Mouse (Mus musculus): ENCODE measurements around the gene Mtmr2. TPM values are rescaled to one million over a fixed set of nuclear protein-coding genes. Genes with fewer than 3 reads are reported as not detected.
"Not testable (repeated sequence)": the region's sequence is repeated elsewhere in the genome, so short reads cannot be mapped to it uniquely, and the experiment has no call there.

The Mtmr2 gene
- 69.4 and 75.4 TPM in 2 replicates for polyA plus RNA-seq (2016; fragmentation: Nextera tagmentation; extraction: Ambion mirVana)

DNA sequence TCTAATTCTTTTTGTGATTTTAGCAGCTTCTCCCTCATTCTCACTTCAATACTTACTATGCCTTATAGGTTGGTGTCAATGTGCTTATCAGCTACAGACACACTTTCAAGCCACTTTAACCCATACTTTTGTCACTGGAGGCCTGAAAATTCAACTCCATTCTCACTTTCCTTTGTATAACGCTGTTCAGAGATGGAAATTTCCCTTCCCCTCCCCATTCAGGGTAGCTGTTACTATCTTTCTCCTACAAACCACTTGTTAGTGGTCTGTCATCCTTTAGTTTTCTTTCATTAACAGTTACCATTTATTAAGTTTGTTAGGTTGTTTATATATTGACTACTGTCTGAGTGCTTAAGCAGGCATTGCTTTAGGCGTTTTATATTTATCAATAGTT, at the start of gene Mtmr2:
Gene Mtmr2, plus strand, starts transcription at position 7 of the 394 bp plus-strand sequence.
- H3K36me3 ChIP-seq = peaks cover 5% of the 10 kb centered on the region
- H3K4me1 ChIP-seq (replicated peaks) = peaks cover 16% of the 10 kb centered on the region
- H3K9me3 ChIP-seq = no peaks in the 10 kb centered on the region
- no peak for DNase-seq (ENCODE audit: low spot score)
- peak within 1 kb of the TSS; percentile 99 for H3K27ac ChIP-seq
- WGBS = 49% methylated on average over 2 of the region's 2 CpGs
- no peaks in the 10 kb centered on the region for H3K27me3 ChIP-seq (ENCODE audit: insufficient read depth, poor library complexity, severe bottlenecking)
- peak within 1 kb of the TSS; percentile 96 for H3K4me3 ChIP-seq

DNA sequence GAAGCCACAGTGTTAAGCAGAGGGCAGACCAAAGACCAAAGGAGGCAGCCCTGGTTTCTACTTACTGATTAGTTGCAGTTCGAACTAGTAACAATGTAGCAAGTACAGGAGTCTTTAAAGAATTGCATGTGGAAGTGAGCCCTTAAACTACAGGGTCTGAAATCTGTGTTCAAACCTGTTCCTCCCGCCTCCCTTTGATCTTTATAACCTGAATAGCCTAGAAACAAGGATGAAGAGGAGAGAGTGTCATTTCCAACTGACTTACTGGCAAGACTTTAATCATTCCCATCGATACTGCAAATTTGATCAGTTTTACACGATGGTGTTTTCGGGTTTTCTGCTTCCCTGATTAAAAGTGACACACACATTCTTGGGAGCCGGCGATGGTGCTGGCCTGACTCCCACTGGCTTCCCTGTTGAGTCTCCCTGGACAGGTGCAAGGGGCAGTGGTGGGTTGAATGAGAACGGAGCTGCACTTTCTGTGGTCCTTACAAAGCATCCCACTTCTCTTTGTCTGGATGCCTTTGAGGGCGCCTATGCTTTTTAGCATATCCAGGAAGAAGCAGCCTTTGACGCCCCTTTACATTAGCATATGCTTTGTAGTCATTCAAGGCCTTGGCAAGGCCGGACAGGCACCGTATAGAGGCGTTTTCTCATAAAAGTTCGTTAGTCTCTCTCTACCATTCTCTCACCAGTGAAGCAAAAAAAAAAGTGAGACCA, 49.0 kb upstream of the Mtmr2 start:
- DNase-seq (ENCODE audit: low spot score) = peak; percentile 60
- H3K27ac ChIP-seq = peak overlapping the region; percentile 90
- WGBS = 26% methylated on average over 14 of the region's 14 CpGs

DNA sequence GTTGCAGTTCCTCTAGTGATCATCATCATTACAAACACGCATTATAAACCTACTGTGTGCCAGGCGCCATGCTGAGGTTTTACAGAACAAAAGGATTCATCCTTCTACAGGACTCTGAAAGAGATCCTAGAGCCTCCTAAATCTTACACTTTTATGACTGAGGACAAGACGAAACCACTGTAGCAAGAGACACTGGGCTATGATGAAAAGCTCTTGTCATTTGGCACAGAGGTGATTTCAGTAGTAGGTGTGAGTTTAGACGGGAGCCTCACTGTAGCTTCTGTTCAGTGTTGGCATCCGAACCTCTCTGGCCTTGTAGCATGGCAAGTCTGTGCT, 48.5 kb upstream of the Mtmr2 start:
- Histone ChIP-seq H3K4me1 (replicated peaks) (peaks cover 40% of the 10 kb centered on the region), H3K27me3 (ENCODE audit: insufficient read depth, poor library complexity, severe bottlenecking) (no peaks in the 10 kb centered on the region), H3K27ac (peak overlapping the region; percentile 90), H3K9me3 (no peaks in the 10 kb centered on the region), H3K36me3 (peaks cover 24% of the 10 kb centered on the region), H3K4me3 (no peak overlapping the region)
- WGBS = 43% methylated on average over 5 of the region's 5 CpGs
- DNase-seq (ENCODE audit: low spot score) = no peak

More for the DNA sequence above, 49.0 kb upstream of the Mtmr2 start:
- peak overlapping the region; percentile 31 for H3K4me3 ChIP-seq
- H3K36me3 ChIP-seq = peaks cover 23% of the 10 kb centered on the region
- H3K9me3 ChIP-seq = no peaks in the 10 kb centered on the region
- no peaks in the 10 kb centered on the region for H3K27me3 ChIP-seq (ENCODE audit: insufficient read depth, poor library complexity, severe bottlenecking)
- H3K4me1 ChIP-seq (replicated peaks) = peaks cover 41% of the 10 kb centered on the region

DNA sequence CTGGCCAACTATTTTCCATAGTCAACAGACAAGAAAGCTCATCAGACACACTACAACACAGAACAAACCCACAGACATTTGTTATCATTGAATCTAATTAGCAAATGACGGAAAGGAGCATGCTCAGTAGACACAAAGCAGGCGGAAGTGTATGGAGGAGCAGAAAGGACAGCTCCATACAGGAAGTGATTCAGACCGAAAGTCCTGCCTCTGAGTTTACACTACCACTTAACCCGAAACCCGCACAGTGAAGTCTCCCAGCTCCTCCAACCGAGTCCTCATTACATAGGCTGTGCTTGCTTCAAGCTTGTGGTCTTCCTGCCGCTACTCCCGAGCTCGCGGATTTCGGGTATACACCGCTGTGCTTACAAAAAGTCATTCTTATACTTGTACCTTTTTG, 46.4 kb upstream of the Mtmr2 start:
- no peak for DNase-seq (ENCODE audit: low spot score)
- Histone ChIP-seq H3K27ac (no peak overlapping the region), H3K36me3 (peaks cover 39% of the 10 kb centered on the region), H3K9me3 (no peaks in the 10 kb centered on the region), H3K4me3 (no peak overlapping the region), H3K27me3 (ENCODE audit: insufficient read depth, poor library complexity, severe bottlenecking) (no peaks in the 10 kb centered on the region), H3K4me1 (replicated peaks) (peaks cover 34% of the 10 kb centered on the region)
- WGBS = 95% methylated on average over 12 of the region's 12 CpGs

DNA sequence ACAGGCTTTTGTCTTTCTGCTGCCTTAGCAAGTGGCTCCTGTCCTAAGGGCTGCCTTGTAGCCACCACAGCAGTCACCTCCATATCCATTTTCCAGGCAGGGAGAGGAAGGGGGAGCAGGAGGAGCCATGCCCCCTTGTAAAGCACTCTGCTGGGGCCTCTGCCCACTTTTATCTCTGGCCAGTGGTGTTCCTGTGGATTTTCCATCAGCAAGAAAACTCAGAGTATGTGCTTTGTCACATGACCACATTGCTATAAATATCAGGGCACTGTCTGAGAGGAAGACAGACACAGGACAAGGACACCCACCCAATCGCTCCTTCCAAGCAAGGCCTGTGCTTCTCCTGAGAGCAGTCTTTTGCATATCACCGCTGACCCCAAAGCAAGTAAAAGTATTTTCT, 45.1 kb upstream of the Mtmr2 start:
- Histone ChIP-seq H3K36me3 (peaks cover 39% of the 10 kb centered on the region), H3K27me3 (ENCODE audit: insufficient read depth, poor library complexity, severe bottlenecking) (no peaks in the 10 kb centered on the region), H3K4me3 (no peak overlapping the region), H3K4me1 (replicated peaks) (peaks cover 22% of the 10 kb centered on the region), H3K9me3 (no peaks in the 10 kb centered on the region), H3K27ac (no peak overlapping the region)
- DNase-seq (ENCODE audit: low spot score) = no peak
- WGBS = 91% methylated on average over 2 of the region's 2 CpGs

DNA sequence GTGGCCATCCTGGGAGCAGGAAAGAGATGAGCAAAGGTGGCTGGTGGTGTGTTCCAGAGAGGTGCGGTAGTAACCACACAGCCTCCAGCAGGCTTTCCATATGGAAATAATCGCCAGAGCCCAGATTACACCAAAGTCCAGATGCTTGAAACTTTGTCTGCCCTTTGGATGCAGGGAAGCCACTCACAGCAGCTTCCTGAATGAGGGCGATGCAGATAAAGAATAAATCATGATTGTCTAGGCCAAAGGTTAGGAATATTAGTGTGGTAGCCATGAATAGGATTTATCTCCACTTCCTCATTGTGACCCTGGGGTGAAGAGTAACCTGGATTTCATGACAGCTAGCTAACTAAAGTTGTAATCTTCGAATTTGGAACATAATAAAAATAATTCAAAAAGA, 43.3 kb upstream of the Mtmr2 start:
- no peaks in the 10 kb centered on the region for H3K27me3 ChIP-seq (ENCODE audit: insufficient read depth, poor library complexity, severe bottlenecking)
- H3K4me3 ChIP-seq = no peak overlapping the region
- H3K9me3 ChIP-seq = no peaks in the 10 kb centered on the region
- DNase-seq (ENCODE audit: low spot score) = no peak
- peaks cover 4% of the 10 kb centered on the region for H3K4me1 ChIP-seq (replicated peaks)
- H3K36me3 ChIP-seq = peaks cover 39% of the 10 kb centered on the region
- 86% methylated on average over 4 of the region's 4 CpGs for WGBS
- H3K27ac ChIP-seq = no peak overlapping the region

DNA sequence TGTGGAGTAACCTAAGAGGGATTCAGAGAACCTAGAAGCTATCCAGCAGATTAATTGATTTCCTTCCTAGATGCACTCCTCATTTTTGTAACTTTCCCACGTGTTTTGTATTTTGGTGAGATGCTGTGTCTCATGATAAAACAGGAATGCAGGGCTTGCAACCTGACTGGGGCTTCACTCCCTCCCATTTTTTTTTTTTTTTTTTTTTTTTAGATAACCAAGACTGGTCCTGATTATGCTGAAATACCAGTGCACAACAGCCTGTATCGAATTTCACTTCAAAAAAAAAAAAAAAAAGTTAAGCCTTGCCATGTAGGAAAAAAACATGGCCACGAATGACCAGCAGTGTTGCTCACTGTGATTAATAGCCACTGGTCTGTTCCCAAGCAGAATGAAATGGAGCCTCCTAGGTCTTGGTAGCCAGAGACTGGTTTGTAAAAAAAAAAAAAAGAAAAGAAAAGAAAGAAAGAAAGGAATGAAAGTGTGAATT, 41.1 kb upstream of the Mtmr2 start:
- Histone ChIP-seq H3K9me3 (no peaks in the 10 kb centered on the region), H3K4me1 (replicated peaks) (no peaks in the 10 kb centered on the region), H3K36me3 (peaks cover 35% of the 10 kb centered on the region), H3K27ac (no peak overlapping the region), H3K4me3 (no peak overlapping the region), H3K27me3 (ENCODE audit: insufficient read depth, poor library complexity, severe bottlenecking) (no peaks in the 10 kb centered on the region)
- WGBS = 47% methylated on average over 3 of the region's 3 CpGs
- DNase-seq (ENCODE audit: low spot score) = no peak

DNA sequence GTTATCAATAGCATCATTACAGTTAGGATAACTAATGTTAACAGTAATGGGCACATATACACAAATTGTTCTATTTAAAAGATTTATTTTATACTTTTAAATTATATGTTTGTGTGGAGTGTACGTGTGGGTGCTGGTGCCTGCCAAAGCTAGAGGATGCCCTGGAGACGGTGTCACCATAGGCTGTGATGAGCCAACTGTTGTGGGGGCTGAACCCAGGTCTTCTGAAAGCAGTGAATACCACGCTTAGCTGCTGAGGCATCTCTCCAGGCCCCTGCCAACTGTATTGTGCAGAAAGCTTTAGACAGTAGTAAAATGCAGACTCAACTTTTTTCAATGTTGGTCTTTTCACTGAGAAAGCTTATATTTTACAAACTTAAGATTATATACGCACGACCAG, 38.8 kb upstream of the Mtmr2 start:
- H3K27me3 ChIP-seq (ENCODE audit: insufficient read depth, poor library complexity, severe bottlenecking) = no peaks in the 10 kb centered on the region
- WGBS = 90% methylated on average over 5 of the region's 5 CpGs
- H3K4me1 ChIP-seq (replicated peaks) = no peaks in the 10 kb centered on the region
- H3K36me3 ChIP-seq = peaks cover 15% of the 10 kb centered on the region
- no peak overlapping the region for H3K4me3 ChIP-seq
- no peak overlapping the region for H3K27ac ChIP-seq
- no peaks in the 10 kb centered on the region for H3K9me3 ChIP-seq
- no peak for DNase-seq (ENCODE audit: low spot score)

DNA sequence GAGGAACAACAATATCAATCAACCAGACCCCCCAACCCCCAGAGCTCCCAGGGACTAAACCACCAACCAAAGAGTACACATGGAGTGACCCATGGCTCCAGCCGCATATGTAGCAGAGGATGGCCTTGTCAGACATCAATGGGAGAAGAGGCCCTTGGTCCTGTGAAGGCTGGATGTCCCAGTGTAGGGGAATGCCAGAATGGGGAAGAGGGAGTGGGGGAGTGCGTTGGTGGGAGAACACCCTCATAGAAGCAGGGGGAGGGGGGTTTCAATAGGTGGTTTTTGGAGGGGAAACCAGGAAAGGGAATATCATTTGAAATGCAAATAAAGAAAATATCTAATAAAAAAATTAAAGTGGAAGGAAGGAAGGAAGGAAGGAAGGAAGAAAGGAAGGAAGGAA, 32.3 kb upstream of the Mtmr2 start:
- not testable (repeated sequence) for H3K4me1 ChIP-seq (replicated peaks); H3K36me3 ChIP-seq; H3K4me3 ChIP-seq; H3K27me3 ChIP-seq (ENCODE audit: insufficient read depth, poor library complexity, severe bottlenecking); H3K27ac ChIP-seq; H3K9me3 ChIP-seq; DNase-seq (ENCODE audit: low spot score)
- 81% methylated on average over 2 of the region's 2 CpGs for WGBS

DNA sequence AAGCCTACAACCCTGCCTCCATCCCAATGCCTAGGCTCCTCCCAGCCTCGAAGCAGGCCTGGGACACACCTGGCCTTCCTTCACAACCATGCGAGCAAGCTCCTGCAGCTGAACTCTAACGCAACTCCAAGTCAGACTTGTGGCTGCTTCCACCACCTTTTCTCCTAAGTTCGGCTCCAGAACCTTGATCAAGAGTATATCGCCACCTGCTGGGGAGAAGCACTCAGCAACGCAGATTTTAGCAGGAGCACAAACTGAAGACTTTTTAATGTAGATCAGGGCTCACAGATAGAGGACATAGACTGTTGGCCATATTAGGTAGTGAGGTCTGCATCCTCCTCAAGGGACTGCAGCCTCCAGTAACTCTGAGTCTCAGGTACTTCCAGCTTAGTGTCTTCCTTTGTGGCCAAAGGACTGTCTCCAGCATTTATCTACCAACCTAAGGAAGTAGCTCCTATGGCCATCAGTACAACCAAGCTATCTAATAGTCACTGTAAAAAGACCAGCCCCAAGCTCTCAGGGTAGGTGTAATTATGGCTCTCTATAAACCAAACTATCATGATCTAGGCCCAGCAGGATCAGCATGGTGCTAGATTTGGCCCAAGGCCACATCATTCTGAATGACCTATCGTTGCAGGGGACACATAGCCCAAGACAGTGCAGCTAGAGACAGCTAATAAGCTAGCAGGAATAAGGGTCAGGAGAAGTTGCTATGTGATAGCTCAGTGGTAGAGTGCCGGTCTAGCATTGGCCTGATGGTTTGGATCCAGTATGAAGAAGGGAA, 31.7 kb upstream of the Mtmr2 start:
- Histone ChIP-seq H3K4me3 (no peak overlapping the region), H3K36me3 (no peaks in the 10 kb centered on the region), H3K4me1 (replicated peaks) (no peaks in the 10 kb centered on the region), H3K27me3 (ENCODE audit: insufficient read depth, poor library complexity, severe bottlenecking) (no peaks in the 10 kb centered on the region), H3K9me3 (no peaks in the 10 kb centered on the region), H3K27ac (no peak overlapping the region)
- peak; percentile 79 for DNase-seq (ENCODE audit: low spot score)
- 27% methylated on average over 8 of the region's 8 CpGs for WGBS

DNA sequence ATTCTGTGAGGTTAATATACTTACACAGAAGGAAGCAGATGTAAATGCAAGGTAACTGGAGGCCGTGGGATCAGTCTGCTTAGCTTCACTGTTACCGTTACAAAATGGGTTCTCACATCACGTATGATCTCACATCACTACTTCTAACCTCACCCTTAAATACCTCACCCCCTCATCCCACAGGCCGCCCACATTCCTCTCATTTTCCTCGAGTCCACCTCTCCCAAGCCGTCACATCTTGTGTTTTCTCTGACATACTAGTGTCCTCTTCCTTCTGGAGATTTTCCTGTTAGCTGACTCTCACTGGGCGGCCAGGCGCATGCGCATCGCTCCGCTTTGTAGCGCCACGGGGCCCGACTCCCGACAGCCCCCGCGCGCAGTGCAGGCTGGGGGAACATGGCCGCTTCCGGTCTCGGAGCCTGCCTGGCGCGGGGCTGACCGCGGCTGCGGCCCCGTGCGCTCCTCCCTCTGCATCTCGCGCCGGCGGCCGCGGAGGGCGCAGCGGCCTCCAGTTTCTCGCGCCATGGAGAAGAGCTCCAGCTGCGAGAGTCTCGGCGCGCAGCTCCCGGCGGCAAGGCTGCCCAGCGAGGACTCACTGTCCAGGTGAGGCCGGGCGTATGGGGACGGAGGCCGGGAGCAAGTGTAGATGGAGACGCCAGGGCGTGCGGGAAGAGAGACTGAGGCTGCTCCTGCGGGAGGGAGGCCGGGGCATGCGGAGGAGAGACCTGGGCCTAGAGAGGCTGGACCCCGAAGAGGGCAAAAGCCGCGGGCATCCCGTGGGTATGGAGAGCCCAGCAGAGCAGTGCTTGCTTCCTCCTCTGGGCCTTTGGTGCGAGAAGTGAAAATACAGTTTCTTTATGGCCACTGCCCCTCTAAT, 826 bp downstream of the Mtmr2 start:
- DNase-seq (ENCODE audit: low spot score) = peak; percentile 94
- Histone ChIP-seq H3K4me3 (peak overlapping the region; percentile 96), H3K9me3 (peaks cover 4% of the 10 kb centered on the region; the same call in 1 of the 2 replicates), H3K4me1 (replicated peaks) (peaks cover 16% of the 10 kb centered on the region), H3K27me3 (ENCODE audit: insufficient read depth, poor library complexity, severe bottlenecking) (no peaks in the 10 kb centered on the region), H3K36me3 (peaks cover 11% of the 10 kb centered on the region), H3K27ac (peak overlapping the region; percentile 99)
- WGBS = 1% methylated on average over 60 of the region's 60 CpGs

DNA sequence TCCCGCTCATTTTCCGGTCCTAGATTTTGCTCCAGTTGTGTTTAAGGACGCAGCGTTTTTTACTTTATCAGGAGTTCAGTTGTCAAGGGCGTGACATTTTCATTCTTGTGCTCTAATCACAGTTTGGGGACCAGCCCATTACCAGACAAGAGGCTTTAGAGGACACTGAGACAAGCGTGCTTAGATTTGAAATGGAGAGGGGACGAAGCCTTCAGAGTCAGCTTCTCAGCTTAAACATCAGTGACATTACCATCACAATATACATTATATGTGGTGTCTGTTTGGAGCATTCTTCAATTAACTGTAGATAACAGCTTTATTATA, 1.4 kb downstream of the Mtmr2 start:
- Histone ChIP-seq H3K27ac (peak overlapping the region; percentile 99), H3K9me3 (peaks cover 5% of the 10 kb centered on the region; the same call in 1 of the 2 replicates), H3K4me3 (peak overlapping the region; percentile 96), H3K27me3 (ENCODE audit: insufficient read depth, poor library complexity, severe bottlenecking) (no peaks in the 10 kb centered on the region), H3K36me3 (peaks cover 11% of the 10 kb centered on the region), H3K4me1 (replicated peaks) (peaks cover 16% of the 10 kb centered on the region)
- 5% methylated on average over 7 of the region's 7 CpGs for WGBS
- no peak for DNase-seq (ENCODE audit: low spot score)

Measured in hindbrain, embryonic 10.5 days (tissue).